Mouse (Mus musculus) right cerebral cortex, adult 18-20 months (tissue): Measurements from ENCODE around the gene Colca2.
A peak's percentile ranks its signal among the peaks of the same experiment; 100 is the strongest.

Experiments used
- DNase-seq: peaks from one replicate; pipeline ENCODE4 v3.0.0; 2022; ENCODE audit warnings: mixed read lengths

Colca2 gene

DNA sequence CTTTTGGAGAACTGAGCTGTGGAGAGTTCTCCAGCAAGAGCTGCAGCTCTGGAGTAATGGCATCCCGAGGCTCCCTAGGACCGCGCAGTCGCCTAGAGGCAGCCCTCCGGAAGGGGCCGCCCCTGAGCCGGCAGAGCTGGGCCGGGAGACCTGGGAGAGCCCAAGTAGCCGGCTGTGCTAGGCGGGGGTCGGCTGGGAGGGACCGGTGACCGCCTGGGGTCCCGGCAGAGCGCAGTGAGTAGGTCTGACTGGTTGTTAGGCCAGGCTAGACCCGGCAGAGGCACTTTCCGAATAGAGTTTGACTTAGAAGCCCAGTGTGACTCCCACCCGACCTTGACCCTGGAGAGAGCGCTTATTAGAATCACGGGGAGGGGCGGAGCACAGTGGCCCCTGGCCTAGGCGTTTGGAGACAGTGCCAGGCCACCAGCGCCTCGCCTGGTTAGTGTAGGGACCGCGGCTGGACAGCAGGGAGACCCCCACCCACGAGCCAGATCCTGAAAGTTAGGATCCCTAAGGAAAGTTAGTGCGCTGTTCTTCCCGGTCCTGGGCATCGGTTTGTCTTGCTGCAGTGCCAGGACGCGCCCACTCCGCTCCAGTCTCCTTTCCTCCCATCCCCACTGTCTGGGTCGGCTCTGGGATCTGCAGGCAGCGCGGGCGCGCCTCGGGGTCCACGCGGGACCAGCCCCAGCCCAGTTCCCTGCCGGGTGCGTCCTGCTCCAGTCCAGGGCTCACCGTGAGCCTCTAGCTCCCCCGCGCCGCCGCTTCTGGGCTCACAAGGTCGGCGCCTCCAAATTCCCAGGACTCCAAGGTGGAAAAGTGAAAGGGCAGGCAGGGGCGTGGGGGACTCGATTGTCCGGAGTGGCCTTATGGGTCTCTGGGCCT, at the start of gene Colca2:
Gene Colca2, minus strand, starts transcription at position 70 of the 882 bp plus-strand sequence.
- peak; percentile 60 for DNase-seq

DNA sequence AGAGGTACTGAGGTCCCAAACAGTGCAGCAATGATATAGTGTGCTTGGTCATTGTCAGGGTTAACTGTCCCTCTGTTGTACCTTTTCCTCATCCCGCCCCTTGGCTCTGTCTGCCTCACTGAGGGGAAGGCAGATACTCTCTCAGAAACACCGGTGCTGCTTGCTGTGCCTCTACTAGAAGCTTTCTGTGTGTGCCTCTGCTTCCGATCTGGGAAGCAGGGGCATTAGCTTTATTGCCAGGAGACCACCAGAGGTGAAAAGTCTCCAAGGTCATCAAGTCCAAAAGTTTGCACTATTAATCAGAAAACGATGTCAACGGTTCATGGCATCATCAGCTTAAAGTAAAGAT, 49.2 kb upstream of the Colca2 start:
- no peak for DNase-seq

- DNase-seq = no peak
Observed at GRCm38 (mm10) chr9:51326619-51327554, 48.5 kb upstream of the Colca2 start.

GRCm38 (mm10) chr9:51324406-51325065, 46.2 kb upstream of the Colca2 start:
- DNase-seq = no peak

DNA sequence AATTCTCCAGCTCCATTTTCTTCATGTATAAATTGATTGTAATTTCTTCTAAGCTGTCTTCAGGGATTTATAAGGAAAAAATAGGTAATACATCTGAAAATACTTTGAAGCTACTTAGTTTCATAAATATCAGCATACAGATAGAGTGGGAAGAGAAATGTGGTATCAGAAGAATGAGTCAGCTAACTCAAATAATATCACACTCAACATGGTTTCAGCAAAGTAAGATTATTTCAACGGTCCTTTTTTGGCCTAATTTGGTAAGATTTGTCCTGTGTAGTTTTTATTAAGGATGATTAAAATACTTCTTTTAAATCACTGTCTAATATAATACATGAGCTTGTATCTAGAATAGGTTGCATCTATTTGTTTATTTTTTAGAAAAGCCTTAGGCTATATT, 41.7 kb upstream of the Colca2 start:
- DNase-seq = no peak

DNA sequence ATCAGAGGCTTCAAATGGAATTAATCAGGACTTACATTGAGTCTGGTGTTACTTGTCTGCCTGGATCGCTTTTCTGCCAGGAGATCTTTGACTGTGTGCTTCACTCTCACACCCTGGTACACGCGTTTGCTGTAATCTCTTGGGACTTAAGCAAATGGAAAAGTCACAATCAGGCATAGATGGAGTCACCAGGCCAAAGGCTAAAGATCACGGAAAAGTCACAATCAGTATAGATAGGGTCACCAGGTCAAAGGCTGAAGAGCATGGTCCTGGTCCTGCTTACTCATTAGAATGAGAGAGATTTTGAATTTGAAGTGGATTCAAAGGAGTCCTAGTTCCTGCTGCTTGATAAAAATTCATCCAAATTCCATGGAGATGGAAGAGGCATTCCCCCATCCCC, 39.9 kb upstream of the Colca2 start:
- DNase-seq = no peak

DNA sequence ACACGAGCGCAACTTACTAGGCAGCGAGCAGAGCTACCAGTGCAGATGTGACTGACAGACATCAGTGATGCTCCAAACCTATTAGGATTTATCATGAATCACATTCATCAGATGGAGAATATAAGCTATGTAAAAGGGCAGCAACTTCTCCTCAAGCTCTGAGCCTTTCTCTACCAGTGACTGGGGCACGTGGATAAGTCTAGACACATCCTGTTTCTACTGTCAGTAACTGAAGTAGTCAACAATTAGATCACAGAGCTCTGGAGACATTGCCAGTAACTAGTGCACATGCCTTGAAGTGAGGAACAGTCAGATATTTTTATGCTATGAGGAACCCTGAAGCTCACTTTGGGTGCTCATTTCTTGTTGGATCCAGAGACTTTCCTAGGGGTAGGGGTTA, 39.0 kb upstream of the Colca2 start:
- DNase-seq = no peak

- no peak for DNase-seq
Observed at GRCm38 (mm10) chr9:51315402-51316063, 37.2 kb upstream of the Colca2 start.

DNA sequence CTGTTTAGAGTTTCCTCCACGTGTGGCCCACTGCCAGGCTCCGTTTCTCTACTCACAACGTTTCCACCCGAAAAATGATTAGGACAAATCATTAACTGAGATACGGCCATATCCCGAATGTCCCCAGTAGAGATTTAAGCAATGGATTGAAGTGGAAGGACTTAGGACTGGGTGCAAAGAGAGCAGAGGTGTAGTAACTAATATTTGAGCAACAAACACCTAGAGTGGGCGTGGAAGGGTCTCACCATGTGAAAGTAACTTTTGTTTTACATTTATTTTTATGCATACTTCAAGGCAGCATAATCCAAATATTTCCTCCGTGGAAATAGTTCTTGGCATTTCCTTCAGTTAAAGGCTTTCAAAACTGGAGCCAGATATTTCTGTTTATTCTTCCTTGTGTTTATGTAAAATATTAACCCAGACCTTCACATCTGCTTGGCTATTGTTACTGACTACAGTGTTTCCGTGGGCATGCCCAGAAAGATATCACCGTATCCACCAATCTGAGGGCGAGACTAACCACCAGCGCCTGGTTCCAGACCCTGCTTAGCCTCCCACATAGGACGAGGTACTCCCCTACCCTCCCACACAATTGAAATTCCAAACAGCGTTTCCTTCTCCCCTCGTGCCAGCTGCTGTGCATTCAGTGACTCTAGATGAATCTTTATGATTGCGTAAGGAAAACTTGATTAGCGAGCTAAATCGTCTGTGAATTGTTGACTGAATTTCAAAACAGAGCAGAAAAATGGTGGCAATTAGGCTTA, 34.4 kb upstream of the Colca2 start:
- no peak for DNase-seq

- no peak for DNase-seq
Observed at GRCm38 (mm10) chr9:51310515-51310914, 32.1 kb upstream of the Colca2 start.

DNA sequence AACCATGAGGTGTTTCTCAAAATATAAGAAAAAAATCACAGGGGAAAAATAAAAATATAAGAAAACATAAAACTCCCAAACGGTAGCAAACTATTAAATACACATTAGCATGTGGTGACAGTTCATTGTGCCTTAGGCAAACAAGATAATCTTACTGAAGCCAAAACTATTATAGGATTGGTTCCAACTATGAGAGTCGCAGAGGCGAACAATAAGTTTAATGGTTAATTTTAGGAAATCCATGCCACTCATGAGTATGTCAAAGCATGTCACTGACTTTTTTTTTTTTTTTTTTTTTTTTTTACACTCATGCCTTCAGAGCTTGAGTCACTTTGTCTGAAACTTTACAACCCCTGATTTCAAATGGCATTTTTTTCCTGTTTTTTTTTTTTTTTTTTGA, 28.0 kb upstream of the Colca2 start:
- no peak for DNase-seq

- DNase-seq = peak; percentile 19
Observed at GRCm38 (mm10) chr9:51305146-51305545, 26.8 kb upstream of the Colca2 start.

DNA sequence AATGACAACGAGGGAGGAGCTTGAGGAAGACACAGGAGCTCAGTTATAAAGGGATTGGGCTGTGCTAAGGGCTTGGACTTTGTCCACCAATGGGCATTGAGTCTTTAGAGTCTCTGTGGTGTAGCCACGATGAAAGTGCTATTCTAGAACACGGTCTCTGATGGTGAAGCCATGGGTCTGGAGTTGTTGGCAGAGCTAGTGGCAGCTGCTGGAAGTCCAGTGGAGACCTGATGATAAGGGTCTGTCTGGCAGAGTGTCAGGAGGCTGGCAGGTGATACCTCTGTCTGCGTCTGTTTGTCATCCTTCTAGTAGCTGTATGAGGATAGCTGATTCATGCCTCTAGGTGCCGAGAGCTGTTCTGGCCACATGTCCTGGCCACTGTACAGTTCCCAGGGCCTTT, 25.6 kb upstream of the Colca2 start:
- no peak for DNase-seq

- no peak for DNase-seq
Observed at GRCm38 (mm10) chr9:51293541-51293940, 15.2 kb upstream of the Colca2 start.

- peak; percentile 80 for DNase-seq
Observed at GRCm38 (mm10) chr9:51292674-51293073, 14.3 kb upstream of the Colca2 start.

DNA sequence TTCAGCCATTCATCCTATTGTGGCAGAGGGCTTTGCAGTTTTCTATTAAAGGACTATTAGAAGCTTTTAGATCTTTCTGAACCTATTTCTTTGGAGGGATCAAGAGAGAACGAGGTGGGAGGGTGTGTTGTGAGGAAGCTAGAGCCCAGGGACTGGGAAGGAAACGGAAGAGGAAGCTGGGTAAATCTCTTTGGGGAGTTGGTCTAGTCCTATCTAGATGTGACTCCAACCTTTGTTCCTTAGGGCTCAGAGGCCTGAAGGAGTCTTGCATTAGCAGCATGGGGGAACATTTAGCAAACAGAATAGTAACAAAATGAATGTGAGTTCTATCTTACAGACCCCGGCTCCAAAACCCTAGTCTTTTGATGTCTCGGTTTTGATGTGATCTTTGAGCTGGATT, 12.6 kb upstream of the Colca2 start:
- DNase-seq = no peak

DNA sequence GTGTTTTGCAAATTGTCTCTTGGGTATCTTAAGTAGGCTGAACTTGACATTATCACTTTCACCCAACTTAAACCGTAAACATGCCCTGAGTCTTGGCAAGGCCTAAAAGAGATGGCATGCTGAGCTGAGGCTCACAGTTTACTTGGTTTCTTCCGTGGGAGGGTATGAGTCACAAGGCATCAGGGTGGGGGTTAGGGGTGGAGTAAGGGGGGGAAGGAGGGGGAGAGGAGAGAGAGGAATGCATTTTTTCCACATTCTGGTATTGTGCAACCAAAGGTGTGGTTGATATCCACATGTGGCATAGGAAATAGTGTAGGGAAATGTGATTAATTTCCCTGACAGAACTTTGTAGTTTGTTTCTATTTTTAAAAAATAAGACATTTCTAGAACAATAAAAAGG, 7.7 kb upstream of the Colca2 start:
- no peak for DNase-seq

GRCm38 (mm10) chr9:51277834-51278498, 403 bp downstream of the Colca2 start:
- DNase-seq = no peak

GRCm38 (mm10) chr9:51274678-51275077, 3.7 kb downstream of the Colca2 start:
- DNase-seq = no peak

DNA sequence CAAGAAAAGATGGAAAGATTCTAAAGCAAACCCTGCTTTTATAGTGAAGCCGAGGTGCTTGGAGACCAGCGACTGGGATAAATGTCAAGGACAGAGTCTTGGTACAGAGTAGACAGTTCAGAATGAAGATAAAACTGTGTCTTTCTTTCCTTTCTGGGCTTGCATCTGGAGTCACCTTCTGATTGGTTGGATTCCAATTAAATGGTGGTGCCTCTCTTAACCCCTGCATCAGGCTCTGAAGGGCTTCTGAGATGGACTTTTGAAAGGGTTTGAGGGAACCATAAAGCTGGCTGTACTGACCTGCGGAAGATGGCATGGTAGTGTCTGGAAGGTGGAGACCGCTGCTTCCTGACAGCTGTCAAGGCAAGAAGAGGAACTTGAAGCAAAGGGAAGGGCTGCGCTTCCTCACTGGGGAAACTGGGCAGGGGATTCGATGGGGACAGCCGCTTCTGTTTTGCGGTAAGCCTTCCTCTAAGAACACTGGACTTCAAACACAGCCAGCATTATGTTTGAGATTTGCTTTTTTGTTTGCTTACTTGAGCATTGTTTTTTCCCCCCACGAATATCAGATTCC, 4.7 kb downstream of the Colca2 start:
- DNase-seq = no peak

GRCm38 (mm10) chr9:51272102-51272501, 6.3 kb downstream of the Colca2 start:
- no peak for DNase-seq
